In genomic region chr2:5651285-5651870, GRCm38 (mm10) we compare ENCODE assay signal across 15 mouse cellular contexts.
DNase-seq lines count a peak whose midpoint lies in the region; ATAC-seq lines count a peak whose summit lies in the region.
"Had no signal": no experiment of that assay in that cellular context is flagged by ENCODE, and none has a peak within 500 bp of the region (broad histone marks: within the 10 kb centered on the region; RNA-seq: fewer than 3 reads in every experiment).

No protein-coding gene starts in this region.

- H3K36me3 ChIP-seq in hindbrain, embryonic 16.5 days (ENCODE audit: control insufficient read depth, insufficient read depth, low read length): no peaks in the 10 kb centered on the region
- H3K36me3 ChIP-seq: heart, embryonic 15.5 days; kidney, embryonic 15.5 days; liver, embryonic 13.5 days; midbrain, embryonic 15.5 days had no signal

- H3K27me3 ChIP-seq in hindbrain, embryonic 16.5 days (replicated peaks; ENCODE audit: control insufficient read depth, insufficient read depth, low read length): no peaks in the 10 kb centered on the region
- H3K27me3 ChIP-seq: forebrain, embryonic 13.5 days; heart, embryonic 15.5 days; kidney, embryonic 15.5 days; liver, embryonic 13.5 days; midbrain, embryonic 15.5 days had no signal

- H3K9me3 ChIP-seq in hindbrain, embryonic 16.5 days (ENCODE audit: control insufficient read depth, low read length): no peaks in the 10 kb centered on the region
- H3K9me3 ChIP-seq: forebrain, embryonic 13.5 days; heart, embryonic 15.5 days; kidney, embryonic 15.5 days; liver, embryonic 13.5 days; midbrain, embryonic 15.5 days had no signal

- peak; percentile 32 to 52 for DNase-seq in cerebellum, postnatal 10 days
- no peak for DNase-seq in cerebellum, adult 8-10 months
- peak; percentile 20 for DNase-seq in 3T3-L1 (ENCODE audit: low read depth, low spot score)
- peak; percentile 68 for DNase-seq in thymus, postnatal 0 days (ENCODE audit: low spot score)
- DNase-seq in cerebellum, postnatal 25 days: no peak
- DNase-seq in adrenal gland, postnatal 14 days: no peak
- DNase-seq: adrenal gland, postnatal 25 days; cerebellum, adult 9-11 months; liver, embryonic 13.5 days had no signal

- no peak overlapping the region for H3K27ac ChIP-seq in hindbrain, embryonic 16.5 days (ENCODE audit: low read depth, low read length)
- H3K27ac ChIP-seq: forebrain, embryonic 13.5 days; heart, embryonic 15.5 days; kidney, embryonic 15.5 days; liver, embryonic 13.5 days; midbrain, embryonic 15.5 days had no signal

- peak; percentile 54 for ATAC-seq in inflammation-experienced regulatory T-cells, adult 6 months
- ATAC-seq in hindbrain, embryonic 16.5 days: no peak
- ATAC-seq: forebrain, embryonic 13.5 days; midbrain, embryonic 15.5 days had no signal

- H3K9ac ChIP-seq in hindbrain, embryonic 16.5 days (ENCODE audit: low read depth, low read length): no peak overlapping the region
- H3K9ac ChIP-seq: forebrain, embryonic 13.5 days; heart, embryonic 15.5 days; kidney, embryonic 15.5 days; liver, embryonic 13.5 days; midbrain, embryonic 15.5 days had no signal

- no peak overlapping the region for H3K4me2 ChIP-seq in hindbrain, embryonic 16.5 days (ENCODE audit: low read length)
- H3K4me2 ChIP-seq: forebrain, embryonic 13.5 days; heart, embryonic 15.5 days; kidney, embryonic 15.5 days; liver, embryonic 13.5 days; midbrain, embryonic 15.5 days had no signal

- H3K4me3 ChIP-seq in hindbrain, embryonic 16.5 days (ENCODE audit: low read length): no peak overlapping the region
- H3K4me3 ChIP-seq: forebrain, embryonic 13.5 days; heart, embryonic 15.5 days; kidney, embryonic 15.5 days; liver, embryonic 13.5 days; midbrain, embryonic 15.5 days had no signal

- WGBS in hindbrain, embryonic 16.5 days: 84% methylated on average over 10 of the region's 10 CpGs

- H3K4me1 ChIP-seq in hindbrain, embryonic 16.5 days (ENCODE audit: control insufficient read depth, insufficient read depth, low read depth, low read length): no peaks in the 10 kb centered on the region
- H3K4me1 ChIP-seq: forebrain, embryonic 13.5 days; heart, embryonic 15.5 days; kidney, embryonic 15.5 days; liver, embryonic 13.5 days; midbrain, embryonic 15.5 days had no signal

Comparison
In these comparisons a context has a peak if more than half of its experiments do, and no peak if none do; other contexts are left out.
1. DNase-seq: peak in cerebellum, postnatal 10 days (2 of 2), 3T3-L1 (single experiment) and thymus, postnatal 0 days (single experiment); none in cerebellum, adult 8-10 months (single experiment), cerebellum, postnatal 25 days (0 of 2) and adrenal gland, postnatal 14 days (single experiment).